Mouse (Mus musculus): ENCODE data around the gene Olfr1489. TPM values are rescaled to one million over a fixed set of nuclear protein-coding genes. Genes with fewer than 3 reads are reported as not detected.
"Not testable (repeated sequence)": the region's sequence is repeated elsewhere in the genome, so short reads cannot be mapped to it uniquely, and the experiment has no call there.

Olfr1489 gene
- total RNA-seq (2022) = not detected

GRCm38 (mm10) chr19:13631321-13631720, at the start of gene Olfr1489:
Gene Olfr1489, plus strand, starts transcription at chr19:13631621.
- no peak for DNase-seq (ENCODE audit: low spot score in 2 of 2)

- no peak for DNase-seq (ENCODE audit: low spot score in 2 of 2)
These were observed 48.2 kb upstream of the Olfr1489 start, which contains the start of gene Olfr1484 for GRCm38 (mm10) chr19:13583211-13583610. Gene Olfr1484, plus strand, starts transcription at chr19:13583511.

- not testable (repeated sequence) for DNase-seq (ENCODE audit: low spot score in 2 of 2)
These were observed 14.3 kb upstream of the Olfr1489 start, which contains the start of gene Olfr1487 for GRCm38 (mm10) chr19:13617075-13617474. Gene Olfr1487, plus strand, starts transcription at chr19:13617375.

GRCm38 (mm10) chr19:13650791-13651190, 19.4 kb downstream of the Olfr1489 start, which contains the start of gene Olfr1490:
Gene Olfr1490, plus strand, starts transcription at chr19:13651091.
- no peak for DNase-seq (ENCODE audit: low spot score in 2 of 2)

Small RNA genes lying within 50 kb of the gene (microRNA-seq; reads per million reads assigned to microRNA genes)
- gene Gm22323 (not detected), gene Gm23931 (not detected)

Other genes with a start within 250 kb of the Olfr1489 start
- not detected for gene Olfr1469, start 223.8 kb upstream of the Olfr1489 start, total RNA-seq (2022)
- gene Olfr1471, start 188.2 kb upstream of the Olfr1489 start, total RNA-seq (2022) = not detected
- not detected for gene Olfr1472, start 175.5 kb upstream of the Olfr1489 start, total RNA-seq (2022)
- not detected for gene Olfr1474, start 162.1 kb upstream of the Olfr1489 start, total RNA-seq (2022)
- gene Olfr1475, start 151.4 kb upstream of the Olfr1489 start, total RNA-seq (2022) = not detected
- not detected for gene Olfr1477, start 131.1 kb upstream of the Olfr1489 start, total RNA-seq (2022)
- not detected for gene Olfr1480, start 103.7 kb upstream of the Olfr1489 start, total RNA-seq (2022)
- not detected for gene Olfr1484, start 48.1 kb upstream of the Olfr1489 start, total RNA-seq (2022)
- not detected for gene Olfr1487, start 14.2 kb upstream of the Olfr1489 start, total RNA-seq (2022)
- not detected for gene Olfr1490, start 19.5 kb downstream of the Olfr1489 start, total RNA-seq (2022)
- gene Olfr1491, start 65.6 kb downstream of the Olfr1489 start, total RNA-seq (2022) = not detected
- gene Olfr1493-ps1, start 91.7 kb downstream of the Olfr1489 start, total RNA-seq (2022) = not detected
- gene Olfr1494, start 108.1 kb downstream of the Olfr1489 start, total RNA-seq (2022) = not detected
- gene Olfr1495, start 133.0 kb downstream of the Olfr1489 start, total RNA-seq (2022) = not detected
- gene Olfr1496, start 146.3 kb downstream of the Olfr1489 start, total RNA-seq (2022) = not detected
- not detected for gene Olfr1497, start 166.6 kb downstream of the Olfr1489 start, total RNA-seq (2022)
- not detected for gene Olfr1499, start 187.8 kb downstream of the Olfr1489 start, total RNA-seq (2022)
- not detected for gene Olfr1500, start 198.9 kb downstream of the Olfr1489 start, total RNA-seq (2022)
- not detected for gene Olfr1501, start 219.1 kb downstream of the Olfr1489 start, total RNA-seq (2022)
- gene Olfr1502, start 230.2 kb downstream of the Olfr1489 start, total RNA-seq (2022) = not detected

All from gastrocnemius, adult 8-10 months (tissue).